Mouse (Mus musculus) midbrain, embryonic 13.5 days (tissue): ENCODE data around the gene Olfr136. TPM values are rescaled to one million over a fixed set of nuclear protein-coding genes. Genes with fewer than 3 reads are reported as not detected.

Experiments used
- ATAC-seq: fragments of 200-750 bp; cut with Nextera tagmentation; 2 replicates; pipeline ENCODE4 v1.8.0; 2017; ENCODE audit warnings: mild to moderate bottlenecking, moderate TSS enrichment, moderate library complexity
- H3K27ac ChIP-seq: fragments of 300-500 bp; sonication (generic); 2 replicates; pipeline ENCODE4 v1.5.1; 2015; ENCODE audit warnings: inconsistent platforms, mild to moderate bottlenecking, moderate library complexity
- H3K27me3 ChIP-seq: fragments of 300-500 bp; sonication (generic); 2 replicates; pipeline ENCODE4 v1.6.1; 2015; ENCODE audit warnings: mild to moderate bottlenecking, inconsistent platforms
- H3K36me3 ChIP-seq: fragments of 300-500 bp; sonication (generic); 2 replicates; pipeline ENCODE4 v1.6.1; 2015; ENCODE audit warnings: mild to moderate bottlenecking, inconsistent platforms
- H3K4me1 ChIP-seq: fragments of 300-500 bp; sonication (generic); replicated peaks from 2 replicates; pipeline ENCODE4 v1.6.1; 2015; ENCODE audit warnings: inconsistent platforms
- H3K4me2 ChIP-seq: fragments of 300-500 bp; sonication (generic); replicated peaks from 2 replicates; pipeline ENCODE4 v1.6.1; 2015; ENCODE audit warnings: moderate library complexity, mild to moderate bottlenecking, inconsistent platforms
- H3K4me3 ChIP-seq: fragments of 300-500 bp; sonication (generic); replicated peaks from 2 replicates; pipeline ENCODE4 v1.5.1; 2015; ENCODE audit warnings: mild to moderate bottlenecking, inconsistent platforms
- H3K9ac ChIP-seq: fragments of 300-500 bp; sonication (generic); replicated peaks from 2 replicates; pipeline ENCODE4 v1.6.1; 2015; ENCODE audit warnings: mild to moderate bottlenecking, inconsistent platforms
- H3K9me3 ChIP-seq: fragments of 300-500 bp; sonication (generic); 2 replicates; pipeline ENCODE4 v1.6.1; 2016; ENCODE audit warnings: mild to moderate bottlenecking, inconsistent platforms
- polyA plus RNA-seq: library from polyadenylated mRNA; unstranded; fragments of >200 nt; fragmentation: Nextera tagmentation; extraction: Ambion mirVana; gene quantifications from 2 replicates; pipeline ENCODE4 v1.2.1, GENCODE M21; 2015

Gene Olfr136
- not detected in 2 replicates for polyA plus RNA-seq

DNA sequence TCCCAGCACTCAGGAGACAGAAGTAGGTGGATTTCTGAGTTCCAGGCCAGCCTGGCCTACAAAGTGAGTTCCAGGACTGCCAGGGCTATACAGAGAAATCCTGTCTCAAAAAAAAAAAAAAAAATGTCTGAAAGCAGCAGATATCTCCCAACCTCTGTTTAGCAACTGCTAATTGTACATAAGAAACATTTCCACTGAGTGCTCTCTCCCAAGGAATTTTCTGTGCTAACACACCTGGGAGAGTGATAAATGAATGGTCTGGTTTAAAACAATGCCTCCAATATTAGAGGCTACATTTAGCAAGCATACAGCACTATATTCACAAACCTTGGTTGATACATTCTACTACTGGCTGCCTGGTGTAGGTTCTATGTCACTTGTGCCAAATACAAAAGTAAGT, at the start of gene Olfr136:
Gene Olfr136 (plus strand): TSS at position 301 of the 400 bp plus-strand sequence.
- Histone ChIP-seq H3K4me1 (no peaks in the 10 kb centered on the region), H3K27me3 (no peaks in the 10 kb centered on the region), H3K27ac (no peak within 1 kb of the TSS), H3K36me3 (no peaks in the 10 kb centered on the region), H3K4me2 (no peak within 1 kb of the TSS), H3K9me3 (peaks cover 11% of the 10 kb centered on the region), H3K4me3 (no peak within 1 kb of the TSS), H3K9ac (no peak within 1 kb of the TSS)
- no peak for ATAC-seq

DNA sequence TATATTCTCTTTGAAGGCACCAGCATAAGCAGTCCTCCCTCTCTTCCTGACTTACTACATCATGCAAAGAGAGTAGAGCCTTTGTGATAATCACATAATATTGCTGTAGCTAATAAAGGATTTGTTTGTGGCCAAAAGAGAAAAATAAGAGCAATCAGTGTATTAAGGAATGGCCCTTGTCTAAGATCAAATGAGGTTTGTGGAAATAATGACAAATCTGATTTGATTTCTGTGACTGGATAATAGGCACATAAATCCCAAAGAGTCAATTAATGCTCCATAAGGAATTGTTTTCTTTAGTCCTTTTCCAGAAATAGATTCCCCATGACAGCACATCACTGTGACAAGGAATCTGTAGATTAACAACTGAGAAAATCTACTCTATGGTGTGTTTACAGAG, 22.2 kb upstream of the Olfr136 start, which contains the start of gene Olfr137:
Gene Olfr137 (minus strand): TSS at position 101 of the 400 bp plus-strand sequence.
- H3K9me3 ChIP-seq = peaks cover 8% of the 10 kb centered on the region
- H3K27ac ChIP-seq = no peak within 1 kb of the TSS
- no peaks in the 10 kb centered on the region for H3K4me1 ChIP-seq
- no peaks in the 10 kb centered on the region for H3K27me3 ChIP-seq
- no peak within 1 kb of the TSS for H3K4me2 ChIP-seq
- ATAC-seq = no peak
- no peaks in the 10 kb centered on the region for H3K36me3 ChIP-seq
- H3K9ac ChIP-seq = no peak within 1 kb of the TSS
- no peak within 1 kb of the TSS for H3K4me3 ChIP-seq

Other genes with a start within 250 kb of the Olfr136 start
- gene Olfr131, start 241.1 kb upstream of the Olfr136 start, polyA plus RNA-seq = not detected in 2 replicates
- gene Olfr132, start 195.3 kb upstream of the Olfr136 start, polyA plus RNA-seq = not detected in 2 replicates
- not detected in 2 replicates for gene Olfr133, start 184.6 kb upstream of the Olfr136 start, polyA plus RNA-seq
- gene Olfr134, start 158.4 kb upstream of the Olfr136 start, polyA plus RNA-seq = not detected in 2 replicates
- gene Olfr135, start 125.5 kb upstream of the Olfr136 start, polyA plus RNA-seq = not detected in 2 replicates
- gene Olfr138, start 68.8 kb upstream of the Olfr136 start, polyA plus RNA-seq = not detected in 2 replicates
- gene Olfr137, start 22.3 kb upstream of the Olfr136 start, polyA plus RNA-seq = not detected in 2 replicates
- gene Esp36, start 90.4 kb downstream of the Olfr136 start, polyA plus RNA-seq = not detected in 2 replicates
- not detected in 2 replicates for gene Esp34, start 224.4 kb downstream of the Olfr136 start, polyA plus RNA-seq